11 mouse cellular contexts compared by ENCODE assay signal in genomic region chr6:127969709-127970108, GRCm38 (mm10).
DNase-seq lines count a peak whose midpoint lies in the region; ATAC-seq and TF ChIP-seq lines count a peak whose summit lies in the region.
"Had no signal": no experiment of that assay in that cellular context is flagged by ENCODE, and none has a peak within 500 bp of the region (broad histone marks: within the 10 kb centered on the region; RNA-seq: fewer than 3 reads in every experiment).

No protein-coding gene starts in this region.

- WGBS in liver, embryonic 14.5 days (ENCODE audit: insufficient replicate concordance) = 27% methylated on average over 7 of the region's 7 CpGs
- WGBS in liver, embryonic 12.5 days (ENCODE audit: insufficient replicate concordance) = 26% methylated on average over 7 of the region's 7 CpGs
- 83% methylated on average over 7 of the region's 7 CpGs for WGBS in kidney, embryonic 14.5 days

- H3K9me3 ChIP-seq in liver, embryonic 14.5 days (ENCODE audit: control insufficient read depth, low read length) = no peaks in the 10 kb centered on the region
- H3K9me3 ChIP-seq in liver, embryonic 12.5 days (replicated peaks) = no peaks in the 10 kb centered on the region
- H3K9me3 ChIP-seq in kidney, embryonic 14.5 days (ENCODE audit: control insufficient read depth, low read length) = no peaks in the 10 kb centered on the region
- H3K9me3 ChIP-seq: limb, embryonic 12.5 days; stomach, embryonic 15.5 days had no signal

- H3K4me2 ChIP-seq in liver, embryonic 14.5 days (ENCODE audit: low read depth) = no peak overlapping the region
- no peak overlapping the region for H3K4me2 ChIP-seq in liver, embryonic 12.5 days
- no peak overlapping the region for H3K4me2 ChIP-seq in kidney, embryonic 14.5 days (replicated peaks; ENCODE audit: low read depth, low read length)
- H3K4me2 ChIP-seq: limb, embryonic 12.5 days; stomach, embryonic 15.5 days had no signal

- no peak overlapping the region for H3K27ac ChIP-seq in liver, embryonic 14.5 days
- H3K27ac ChIP-seq in liver, embryonic 12.5 days = no peak overlapping the region
- no peak overlapping the region for H3K27ac ChIP-seq in kidney, embryonic 14.5 days (ENCODE audit: low read depth, low read length)
- H3K27ac ChIP-seq: limb, embryonic 12.5 days; stomach, embryonic 15.5 days had no signal

- DNase-seq in cerebellum, adult 11 months = peak; percentile 29
- no peak for DNase-seq in cerebellum, postnatal 10 days
- DNase-seq in frontal cortex, postnatal 36 days (ENCODE audit: low spot score in 2 of 2) = no peak
- DNase-seq in liver, embryonic 14.5 days (ENCODE audit: low read depth in 3 of 3, low spot score in 3 of 3) = no peak
- peak; percentile 53 for DNase-seq in retina, postnatal 1 day

- no peaks in the 10 kb centered on the region for H3K4me1 ChIP-seq in liver, embryonic 14.5 days (replicated peaks; ENCODE audit: control insufficient read depth in 2 of 2, insufficient read depth in 2 of 2, low read length in 1 of 2)
- H3K4me1 ChIP-seq in liver, embryonic 12.5 days = no peaks in the 10 kb centered on the region
- peaks cover 4% of the 10 kb centered on the region; the same call in 1 of the 2 replicates for H3K4me1 ChIP-seq in kidney, embryonic 14.5 days (ENCODE audit: control insufficient read depth, insufficient read depth, low read length)

- H3K36me3 ChIP-seq in liver, embryonic 14.5 days (replicated peaks; ENCODE audit: control insufficient read depth, insufficient read depth, low read depth) = no peaks in the 10 kb centered on the region
- H3K36me3 ChIP-seq in liver, embryonic 12.5 days = 0 out of 2 replicates have a peak, but pooled peaks cover 11% of the 10 kb centered on the region
- peaks cover 14% of the 10 kb centered on the region for H3K36me3 ChIP-seq in kidney, embryonic 14.5 days (ENCODE audit: control insufficient read depth, insufficient read depth, low read length)
- H3K36me3 ChIP-seq: stomach, embryonic 15.5 days had no signal

- H3K27me3 ChIP-seq in liver, embryonic 14.5 days (ENCODE audit: control insufficient read depth, insufficient read depth, low read length) = no peaks in the 10 kb centered on the region
- H3K27me3 ChIP-seq in liver, embryonic 12.5 days (replicated peaks) = no peaks in the 10 kb centered on the region
- H3K27me3 ChIP-seq in kidney, embryonic 14.5 days (ENCODE audit: control insufficient read depth, insufficient read depth, low read length) = no peaks in the 10 kb centered on the region
- H3K27me3 ChIP-seq: limb, embryonic 12.5 days; stomach, embryonic 15.5 days had no signal

- TF ChIP-seq EP300 in liver, embryonic 14.5 days (IDR thresholded peaks at IDR 0.05; ENCODE audit: low read depth) = no peak

- H3K9ac ChIP-seq in liver, embryonic 14.5 days (replicated peaks) = no peak overlapping the region
- no peak overlapping the region for H3K9ac ChIP-seq in liver, embryonic 12.5 days
- no peak overlapping the region for H3K9ac ChIP-seq in kidney, embryonic 14.5 days (ENCODE audit: low read depth, low read length)
- H3K9ac ChIP-seq: limb, embryonic 12.5 days; stomach, embryonic 15.5 days had no signal

- no peak overlapping the region for H3K4me3 ChIP-seq in liver, embryonic 14.5 days (ENCODE audit: insufficient read depth in 1 of 2, low read depth in 2 of 2, low read length in 2 of 2)
- H3K4me3 ChIP-seq in liver, embryonic 12.5 days = no peak overlapping the region
- no peak overlapping the region for H3K4me3 ChIP-seq in kidney, embryonic 14.5 days (ENCODE audit: low read length)
- H3K4me3 ChIP-seq: limb, embryonic 12.5 days; stomach, embryonic 15.5 days had no signal

- ATAC-seq in frontal cortex, adult (ENCODE audit: low TSS enrichment) = peak; percentile 2; the same call in 1 of the 2 replicates
- 0 out of 2 replicates have a peak, but pooled peaks have one; percentile 15 for ATAC-seq in liver, embryonic 14.5 days (ENCODE audit: insufficient read depth)
- ATAC-seq in liver, embryonic 12.5 days = no peak
- ATAC-seq in kidney, embryonic 14.5 days (ENCODE audit: low FRiP score, low TSS enrichment) = no peak
- ATAC-seq: inflammation-experienced regulatory T-cells, adult 6 months had no signal

- TF ChIP-seq CTCF in liver, embryonic 14.5 days (IDR thresholded peaks at IDR 0.05; ENCODE audit: low read depth) = no peak

Comparison
In these comparisons a context has a peak if more than half of its experiments do, and no peak if none do; other contexts are left out.
1. DNase-seq: peak in cerebellum, adult 11 months (single experiment) and retina, postnatal 1 day (single experiment); none in cerebellum, postnatal 10 days (0 of 2), frontal cortex, postnatal 36 days (0 of 2) and liver, embryonic 14.5 days (0 of 3).
2. ATAC-seq: peak in frontal cortex, adult (single experiment) and liver, embryonic 14.5 days (single experiment); none in liver, embryonic 12.5 days (single experiment) and kidney, embryonic 14.5 days (single experiment).